Mouse (Mus musculus) testis, adult 2 months (tissue): ENCODE measurements around the gene Ago1.

Experiments
- CTCF ChIP-seq: fragments of 200-500 bp; IDR thresholded peaks from 2 replicates; pipeline ENCODE4 v1.5.1; 2012; ENCODE audit warnings: low read depth, mild to moderate bottlenecking, inconsistent platforms, low read length, moderate library complexity; ENCODE audit not compliant: control insufficient read depth, insufficient read depth, insufficient replicate concordance
- POLR2A ChIP-seq: fragments of 200-500 bp; IDR thresholded peaks from 2 replicates; pipeline ENCODE4 v1.6.1; 2012; ENCODE audit warnings: low read depth, mild to moderate bottlenecking, inconsistent platforms, low read length, moderate library complexity; ENCODE audit not compliant: control insufficient read depth

- TF ChIP-seq CTCF (no peak), POLR2A (no peak)
Observed at GRCm38 (mm10) chr4:126480288-126480687, 11.9 kb upstream of the Ago1 start.
